Mouse (Mus musculus) c-Kit-positive CD71-negative TER-119-negative erythroid progenitor cells, embryonic 14.5 days (primary cell): ENCODE data around the gene Diablo.
"Not testable (repeated sequence)": the region's sequence is repeated elsewhere in the genome, so short reads cannot be mapped to it uniquely, and the experiment has no call there.

Experiments used
- DNase-seq: peaks from one replicate; pipeline ENCODE4 v3.0.0-alpha.2; 2013; ENCODE audit warnings: low read depth

The Diablo gene

GRCm38 (mm10) chr5:123523692-123524392 is at the start of gene Diablo:
Gene Diablo (minus strand): TSS chr5:123524176.
- DNase-seq: peak; percentile 95

- no peak for DNase-seq
These were observed 49.4 kb upstream of the Diablo start for GRCm38 (mm10) chr5:123573362-123573761.

GRCm38 (mm10) chr5:123572357-123573186 is 48.6 kb upstream of the Diablo start, which contains the start of gene Vps33a:
Gene Vps33a (minus strand): TSS chr5:123573038.
- DNase-seq: peak; percentile 98

- DNase-seq: no peak
These were observed 37.2 kb upstream of the Diablo start for GRCm38 (mm10) chr5:123561128-123561527.

GRCm38 (mm10) chr5:123559588-123559987 is 35.6 kb upstream of the Diablo start:
- DNase-seq: no peak

GRCm38 (mm10) chr5:123556451-123556850 is 32.5 kb upstream of the Diablo start:
- no peak for DNase-seq

GRCm38 (mm10) chr5:123555693-123556092 is 31.7 kb upstream of the Diablo start:
- DNase-seq: no peak

- DNase-seq: no peak
These were observed 9.8 kb upstream of the Diablo start for GRCm38 (mm10) chr5:123533801-123534200.

GRCm38 (mm10) chr5:123530056-123530455 is 6.1 kb upstream of the Diablo start:
- no peak for DNase-seq

GRCm38 (mm10) chr5:123528641-123529040 is 4.7 kb upstream of the Diablo start:
- no peak for DNase-seq

- DNase-seq: no peak
These were observed 2.0 kb upstream of the Diablo start for GRCm38 (mm10) chr5:123525916-123526495.

- DNase-seq: no peak
These were observed 1.3 kb upstream of the Diablo start, which contains the start of gene Gm49027 for GRCm38 (mm10) chr5:123525281-123525680. Gene Gm49027 (minus strand): TSS chr5:123525488.

- peak; percentile 69 for DNase-seq
These were observed 396 bp upstream of the Diablo start for GRCm38 (mm10) chr5:123524393-123524750.

- no peak for DNase-seq
These were observed 1.8 kb downstream of the Diablo start for GRCm38 (mm10) chr5:123522166-123522565.

- DNase-seq: no peak
These were observed 2.4 kb downstream of the Diablo start for GRCm38 (mm10) chr5:123521621-123522020.

- DNase-seq: no peak
These were observed 3.3 kb downstream of the Diablo start for GRCm38 (mm10) chr5:123520666-123521065.

- no peak for DNase-seq
These were observed 9.1 kb downstream of the Diablo start for GRCm38 (mm10) chr5:123514871-123515270.

- no peak for DNase-seq
These were observed 11.9 kb downstream of the Diablo start for GRCm38 (mm10) chr5:123512102-123512501.

GRCm38 (mm10) chr5:123511426-123511825 is 12.6 kb downstream of the Diablo start:
- not testable (repeated sequence) for DNase-seq

GRCm38 (mm10) chr5:123510160-123510559 is 13.8 kb downstream of the Diablo start, which contains the start of gene B3gnt4:
Gene B3gnt4 (plus strand): TSS chr5:123510460.
- no peak for DNase-seq

GRCm38 (mm10) chr5:123508921-123509320 is 15.1 kb downstream of the Diablo start:
- no peak for DNase-seq

GRCm38 (mm10) chr5:123507936-123508723 is 15.8 kb downstream of the Diablo start:
- peak; percentile 81 for DNase-seq
